Mouse (Mus musculus) cerebellum, adult 11 months (tissue): ENCODE measurements at regions not wholly inside any gene's neighbourhood (a gene's known extent, or its start where the extent isn't known, plus 50 kb on each side); places are given as distances from the start of the nearest gene placed in this dataset.

Source experiments
- DNase-seq: peaks from one replicate; pipeline ENCODE4 v3.0.0; 2022

DNA sequence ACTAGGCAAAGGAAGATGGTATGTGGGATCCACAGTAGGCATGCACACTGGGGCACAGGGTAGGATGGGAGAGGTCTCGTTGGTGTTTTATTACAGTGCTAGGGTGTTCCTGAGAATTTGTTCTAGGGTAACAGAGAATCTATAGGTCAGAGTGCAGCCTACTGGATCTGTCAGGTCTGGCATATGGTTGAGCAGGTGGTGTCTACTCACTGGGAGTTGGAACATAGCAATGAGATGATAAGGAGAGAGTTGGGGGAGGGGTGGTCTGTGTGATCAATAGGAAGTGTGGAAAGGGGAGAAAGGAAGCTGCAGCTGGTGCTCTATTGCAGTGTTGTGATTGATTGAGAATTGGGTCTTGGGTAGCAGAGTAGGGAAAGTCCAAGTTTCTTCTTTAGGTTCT, 681.5 kb downstream of the Ankrd7 start:
- no peak for DNase-seq

DNA sequence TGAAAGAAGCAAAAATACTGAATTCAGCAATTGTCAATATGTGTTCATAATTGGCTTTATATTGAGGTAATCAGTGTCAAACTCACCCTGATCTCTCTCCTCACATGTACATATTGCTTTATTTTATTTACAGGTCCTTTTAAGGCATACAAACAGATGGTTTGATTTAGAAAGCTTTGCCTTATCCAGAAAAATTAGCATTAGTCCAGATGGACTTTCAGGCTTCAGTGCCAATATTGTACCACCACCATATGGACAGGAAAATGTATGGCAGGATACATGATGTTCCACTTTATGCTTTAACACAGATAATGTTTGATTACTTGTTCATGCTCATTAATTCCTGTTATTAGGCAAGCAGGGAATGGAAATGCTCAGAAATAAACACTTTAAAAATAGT, 685.8 kb downstream of the Ankrd7 start:
- DNase-seq: peak; percentile 71

DNA sequence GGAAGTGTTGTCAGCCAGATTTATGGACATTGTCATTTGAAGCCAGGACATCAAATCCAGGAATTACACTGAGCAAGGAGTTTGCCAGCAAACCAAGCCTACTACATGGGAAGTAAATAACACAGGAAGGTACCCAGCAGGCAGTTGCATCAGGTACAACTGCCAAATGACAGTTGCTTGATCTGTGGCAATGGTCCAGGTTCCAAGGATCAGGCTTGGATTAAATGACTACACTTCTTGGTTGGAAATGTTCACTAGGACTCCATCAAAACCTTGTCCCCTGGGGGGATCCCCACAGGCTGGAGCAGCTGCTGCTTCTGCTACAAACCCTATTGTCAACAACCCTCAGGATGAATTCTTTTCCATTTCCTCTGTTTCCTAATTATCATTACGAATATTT, 713.3 kb downstream of the Ankrd7 start:
- peak; percentile 96 for DNase-seq

GRCm38 (mm10) chr6:19579887-19580286, 713.8 kb downstream of the Ankrd7 start:
- DNase-seq: peak; percentile 46
